Mouse (Mus musculus) C2C12 (cell line): Measurements from ENCODE around the gene Esp23.

Experiments
- CTCF ChIP-seq: IDR thresholded peaks from one replicate; pipeline ENCODE4 v1.5.1; 2011; ENCODE audit not compliant: control insufficient read depth, insufficient read depth, insufficient read length
- FOSL1 ChIP-seq: IDR thresholded peaks from one replicate; pipeline ENCODE4 v1.8.0; 2011; ENCODE audit warnings: mild to moderate bottlenecking, low read length; ENCODE audit not compliant: poor library complexity, insufficient read depth, severe bottlenecking
- MAX ChIP-seq: IDR thresholded peaks from one replicate; pipeline ENCODE4 v1.6.1; 2011; ENCODE audit warnings: mild to moderate bottlenecking, control low read depth
- MYOD1 ChIP-seq: IDR thresholded peaks from one replicate; pipeline ENCODE4 v1.6.1; 2011; ENCODE audit warnings: low read depth; ENCODE audit not compliant: control insufficient read depth, insufficient read length
- MYOG ChIP-seq: IDR thresholded peaks from one replicate; pipeline ENCODE4 v1.6.1; 2011; ENCODE audit not compliant: control insufficient read depth, insufficient read length; ENCODE audit errors: extremely low read depth
- USF1 ChIP-seq: IDR thresholded peaks from one replicate; pipeline ENCODE4 v1.6.1; 2011; ENCODE audit warnings: low read depth, mild to moderate bottlenecking, control low read depth, moderate library complexity

DNA sequence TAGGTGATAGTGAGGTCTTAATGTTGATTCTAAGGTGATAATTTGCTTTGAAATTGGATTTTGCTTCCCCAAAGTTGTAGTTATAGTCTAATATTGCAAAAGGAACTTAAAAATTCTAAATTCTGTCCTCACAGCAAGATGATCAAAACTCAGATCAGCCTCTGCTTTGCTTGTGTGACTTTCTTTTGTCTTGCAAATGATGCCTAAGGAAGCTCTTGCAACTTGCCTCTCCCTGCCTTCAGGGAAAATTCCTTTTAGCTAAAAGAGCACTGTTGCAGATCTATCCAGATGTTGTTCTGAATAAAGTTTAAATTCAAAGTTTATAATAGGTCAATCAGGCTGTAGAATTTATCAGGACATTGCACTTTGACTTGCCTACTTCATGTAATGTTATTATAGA lies 13.2 kb downstream of the Esp23 start:
- no peak for TF ChIP-seq CTCF
- no peak for TF ChIP-seq MYOG
- no peak for TF ChIP-seq MAX
- TF ChIP-seq USF1: no peak
- TF ChIP-seq MYOD1: no peak
- no peak for TF ChIP-seq FOSL1
